Mouse (Mus musculus) kidney, adult 2 months (tissue): ENCODE measurements around the gene Dap. TPM values are rescaled to one million over a fixed set of nuclear protein-coding genes. Genes with fewer than 3 reads are reported as not detected.

Experiments used
- DNase-seq: peaks from one replicate; pipeline ENCODE4 v3.0.0; 2021
- H3K27ac ChIP-seq: fragments of 200-500 bp; 2 replicates; pipeline ENCODE4 v1.5.1; 2012; ENCODE audit warnings: low read depth, low read length, control low read depth, inconsistent platforms; ENCODE audit not compliant: insufficient read depth
- H3K27me3 ChIP-seq: fragments of 200-500 bp; replicated peaks from 2 replicates; pipeline ENCODE4 v1.6.1; 2012; ENCODE audit warnings: mild to moderate bottlenecking, moderate library complexity, low read length, inconsistent platforms; ENCODE audit not compliant: control insufficient read depth, insufficient read depth
- H3K36me3 ChIP-seq: fragments of 200-500 bp; 2 replicates; pipeline ENCODE4 v1.6.1; 2012; ENCODE audit warnings: mild to moderate bottlenecking, moderate library complexity, low read length, inconsistent platforms; ENCODE audit not compliant: control insufficient read depth, insufficient read depth
- H3K4me1 ChIP-seq: fragments of 200-500 bp; 2 replicates; pipeline ENCODE4 v1.6.1; 2011; ENCODE audit warnings: low read length; ENCODE audit not compliant: control insufficient read depth, insufficient read depth
- H3K4me3 ChIP-seq: fragments of 200-500 bp; 2 replicates; pipeline ENCODE4 v1.5.1; 2011; ENCODE audit warnings: mild to moderate bottlenecking, low read depth, low read length, control low read depth; ENCODE audit not compliant: insufficient read depth
- CTCF ChIP-seq: fragments of 200-500 bp; conservative IDR thresholded peaks from 2 replicates; pipeline ENCODE4 v1.5.1; 2011; ENCODE audit warnings: low read depth, mild to moderate bottlenecking, control low read depth, low read length, moderate library complexity, mixed read lengths; ENCODE audit not compliant: insufficient read depth, insufficient read length
- POLR2A ChIP-seq: fragments of 200-500 bp; IDR thresholded peaks from one replicate; pipeline ENCODE4 v1.6.1; 2011; ENCODE audit warnings: low read depth, low read length, control low read depth
- WGBS: fragments of 180-500 bp; shearing (Covaris S2); methylation state at CpG from one replicate; pipeline ENCODE4 v1.1.7; 2018; 5-methylcytosine and 5-hydroxymethylcytosine counted together
- polyA plus RNA-seq: library from polyadenylated mRNA; depleted of rRNA; stranded (reverse); fragments of >200 nt; gene quantifications from 2 replicates; pipeline ENCODE4 v1.2.3, GENCODE M21; 2012

Gene Dap
- polyA plus RNA-seq, 1 experiment = 96.9 TPM

- no peak for DNase-seq
- Histone ChIP-seq H3K4me1 (peaks cover 23% of the 10 kb centered on the region), H3K36me3 (no peaks in the 10 kb centered on the region), H3K27me3 (no peaks in the 10 kb centered on the region), H3K4me3 (no peak overlapping the region), H3K27ac (no peak overlapping the region)
- 61% methylated on average over 5 of the region's 5 CpGs for WGBS
- TF ChIP-seq CTCF = no peak
- TF ChIP-seq POLR2A = no peak
Measured at GRCm38 (mm10) chr15:31237898-31238297, 13.8 kb downstream of the Dap start.

GRCm38 (mm10) chr15:31238611-31239010, 14.5 kb downstream of the Dap start:
- WGBS = 66% methylated on average over 11 of the region's 11 CpGs
- H3K4me3 ChIP-seq = no peak overlapping the region
- no peaks in the 10 kb centered on the region for H3K36me3 ChIP-seq
- TF ChIP-seq CTCF (no peak), POLR2A (no peak)
- no peak overlapping the region for H3K27ac ChIP-seq
- H3K27me3 ChIP-seq = no peaks in the 10 kb centered on the region
- no peak for DNase-seq
- H3K4me1 ChIP-seq = peaks cover 23% of the 10 kb centered on the region

- TF ChIP-seq POLR2A = no peak
- no peak for TF ChIP-seq CTCF
- Histone ChIP-seq H3K27ac (no peak overlapping the region), H3K4me1 (peaks cover 23% of the 10 kb centered on the region), H3K36me3 (no peaks in the 10 kb centered on the region), H3K27me3 (no peaks in the 10 kb centered on the region), H3K4me3 (no peak overlapping the region)
- no peak for DNase-seq
- WGBS = 88% methylated on average over 13 of the region's 13 CpGs
Measured at GRCm38 (mm10) chr15:31239713-31240112, 15.6 kb downstream of the Dap start.

- TF ChIP-seq POLR2A (no peak), CTCF (no peak)
- no peak for DNase-seq
Measured at GRCm38 (mm10) chr15:31240181-31240580, 16.1 kb downstream of the Dap start.

GRCm38 (mm10) chr15:31243260-31243659, 19.1 kb downstream of the Dap start:
- 73% methylated on average over 10 of the region's 10 CpGs for WGBS
- Histone ChIP-seq H3K27me3 (no peaks in the 10 kb centered on the region), H3K36me3 (no peaks in the 10 kb centered on the region), H3K4me3 (no peak overlapping the region), H3K4me1 (no peaks in the 10 kb centered on the region), H3K27ac (no peak overlapping the region)
- no peak for TF ChIP-seq POLR2A
- no peak for TF ChIP-seq CTCF
- DNase-seq = no peak

More at GRCm38 (mm10) chr15:31240181-31240580, 16.1 kb downstream of the Dap start:
- Histone ChIP-seq H3K36me3 (no peaks in the 10 kb centered on the region), H3K4me3 (no peak overlapping the region), H3K27ac (no peak overlapping the region), H3K27me3 (no peaks in the 10 kb centered on the region), H3K4me1 (peaks cover 23% of the 10 kb centered on the region)
- WGBS = 95% methylated on average over 4 of the region's 4 CpGs

- no peak overlapping the region for H3K27ac ChIP-seq
- no peak for DNase-seq
- 92% methylated on average over 17 of the region's 17 CpGs for WGBS
Measured at GRCm38 (mm10) chr15:31244696-31245445, 20.8 kb downstream of the Dap start.

GRCm38 (mm10) chr15:31245934-31246333, 21.8 kb downstream of the Dap start:
- DNase-seq = no peak
- 60% methylated on average over 9 of the region's 9 CpGs for WGBS

More at GRCm38 (mm10) chr15:31244696-31245445, 20.8 kb downstream of the Dap start:
- Histone ChIP-seq H3K4me1 (no peaks in the 10 kb centered on the region), H3K36me3 (no peaks in the 10 kb centered on the region), H3K4me3 (no peak overlapping the region), H3K27me3 (no peaks in the 10 kb centered on the region)
- no peak for TF ChIP-seq CTCF
- no peak for TF ChIP-seq POLR2A

More at GRCm38 (mm10) chr15:31245934-31246333, 21.8 kb downstream of the Dap start:
- Histone ChIP-seq H3K27me3 (no peaks in the 10 kb centered on the region), H3K36me3 (no peaks in the 10 kb centered on the region), H3K4me1 (no peaks in the 10 kb centered on the region; the same call in 1 of the 2 replicates), H3K4me3 (no peak overlapping the region), H3K27ac (no peak overlapping the region)
- TF ChIP-seq CTCF (no peak), POLR2A (no peak)
